Mouse (Mus musculus) C2C12 (cell line): ENCODE measurements around the gene Ednra. TPM values are rescaled to one million over a fixed set of nuclear protein-coding genes. Genes with fewer than 3 reads are reported as not detected.

Experiments used
- H3K27me3 ChIP-seq: one replicate; pipeline ENCODE4 v1.6.1; 2011; ENCODE audit not compliant: control insufficient read depth, insufficient read depth, insufficient read length
- H3K36me3 ChIP-seq: one replicate; pipeline ENCODE4 v1.6.1; 2011; ENCODE audit not compliant: control insufficient read depth, insufficient read depth
- H3K4me3 ChIP-seq: one replicate; pipeline ENCODE4 v1.5.1; 2011; ENCODE audit warnings: mild to moderate bottlenecking, control low read depth; ENCODE audit not compliant: poor library complexity, insufficient read depth, severe bottlenecking
- H3K79me2 ChIP-seq: one replicate; pipeline ENCODE4 v1.6.1; 2011; ENCODE audit not compliant: control insufficient read depth, insufficient read depth
- H3K79me3 ChIP-seq: one replicate; pipeline ENCODE4 v1.6.1; 2011; ENCODE audit warnings: low read depth, control low read depth
- H3ac ChIP-seq: one replicate; pipeline ENCODE3; 2011; ENCODE audit warnings: low read depth; ENCODE audit not compliant: control insufficient read depth, insufficient read length
- CEBPB ChIP-seq: IDR thresholded peaks from one replicate; pipeline ENCODE4 v1.6.1; 2011; ENCODE audit warnings: low read depth, mild to moderate bottlenecking, control low read depth, moderate library complexity
- CTCF ChIP-seq: IDR thresholded peaks from one replicate; pipeline ENCODE4 v1.5.1; 2011; ENCODE audit not compliant: control insufficient read depth, insufficient read depth, insufficient read length
- FOSL1 ChIP-seq: IDR thresholded peaks from one replicate; pipeline ENCODE4 v1.8.0; 2011; ENCODE audit warnings: mild to moderate bottlenecking, low read length; ENCODE audit not compliant: poor library complexity, insufficient read depth, severe bottlenecking
- MAX ChIP-seq: IDR thresholded peaks from one replicate; pipeline ENCODE4 v1.6.1; 2011; ENCODE audit warnings: mild to moderate bottlenecking, control low read depth
- MYOD1 ChIP-seq: IDR thresholded peaks from one replicate; pipeline ENCODE4 v1.6.1; 2011; ENCODE audit warnings: low read depth; ENCODE audit not compliant: control insufficient read depth, insufficient read length
- MYOG ChIP-seq: IDR thresholded peaks from one replicate; pipeline ENCODE4 v1.6.1; 2011; ENCODE audit not compliant: control insufficient read depth, insufficient read length; ENCODE audit errors: extremely low read depth
- USF1 ChIP-seq: IDR thresholded peaks from one replicate; pipeline ENCODE4 v1.6.1; 2011; ENCODE audit warnings: low read depth, mild to moderate bottlenecking, control low read depth, moderate library complexity
- polyA plus RNA-seq: library from polyadenylated mRNA; unstranded; fragments of >200 nt; fragmentation: generic; extraction: Trizol; gene quantifications from one replicate; pipeline ENCODE4 v1.2.1, GENCODE M21; 2012; ENCODE audit warnings: missing spikeins

The Ednra gene
- polyA plus RNA-seq, 1 experiment: 0.07 TPM

GRCm38 (mm10) chr8:77768916-77769315 is 44.7 kb upstream of the Ednra start:
- no peaks in the 10 kb centered on the region for H3K79me2 ChIP-seq
- TF ChIP-seq MYOG: no peak
- TF ChIP-seq FOSL1: no peak
- TF ChIP-seq USF1: no peak
- TF ChIP-seq MYOD1: no peak
- TF ChIP-seq MAX: no peak
- no peak for TF ChIP-seq CEBPB
- no peak for TF ChIP-seq CTCF
- no peaks in the 10 kb centered on the region for H3K79me3 ChIP-seq
- no peaks in the 10 kb centered on the region for H3K27me3 ChIP-seq
- H3ac ChIP-seq: no peak overlapping the region
- H3K4me3 ChIP-seq: no peak overlapping the region
- H3K36me3 ChIP-seq: no peaks in the 10 kb centered on the region

DNA sequence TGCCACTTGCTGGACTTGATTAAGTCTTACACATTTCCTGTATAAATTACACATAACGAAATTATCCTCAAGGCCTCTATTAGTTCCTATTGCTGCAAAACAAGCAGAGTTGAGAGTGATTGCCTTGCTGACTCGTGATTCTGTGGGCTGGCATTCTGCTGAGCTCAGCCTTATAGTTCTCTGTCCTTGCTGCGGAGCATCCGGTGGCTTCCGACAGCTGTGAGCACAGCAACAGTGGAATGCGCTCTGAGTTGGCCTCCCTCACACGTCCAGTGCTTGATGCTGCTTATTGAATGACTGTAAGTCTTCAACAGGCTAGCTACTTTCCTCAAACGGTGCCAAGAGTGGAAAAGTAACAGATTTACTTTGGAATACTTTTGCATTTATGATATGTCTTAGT is 40.0 kb upstream of the Ednra start:
- H3ac ChIP-seq: no peak overlapping the region
- no peaks in the 10 kb centered on the region for H3K79me3 ChIP-seq
- no peak overlapping the region for H3K4me3 ChIP-seq
- no peaks in the 10 kb centered on the region for H3K36me3 ChIP-seq
- H3K27me3 ChIP-seq: no peaks in the 10 kb centered on the region
- TF ChIP-seq MAX: no peak
- no peak for TF ChIP-seq FOSL1
- no peak for TF ChIP-seq CTCF
- no peak for TF ChIP-seq USF1
- TF ChIP-seq CEBPB: no peak
- no peak for TF ChIP-seq MYOG
- TF ChIP-seq MYOD1: no peak
- no peaks in the 10 kb centered on the region for H3K79me2 ChIP-seq

GRCm38 (mm10) chr8:77762967-77763366 is 38.7 kb upstream of the Ednra start:
- TF ChIP-seq MYOD1 (no peak), USF1 (no peak), FOSL1 (no peak), CTCF (no peak), CEBPB (no peak), MAX (no peak), MYOG (no peak)
- H3ac ChIP-seq: no peak overlapping the region
- no peak overlapping the region for H3K4me3 ChIP-seq
- no peaks in the 10 kb centered on the region for H3K79me3 ChIP-seq
- no peaks in the 10 kb centered on the region for H3K79me2 ChIP-seq
- no peaks in the 10 kb centered on the region for H3K27me3 ChIP-seq
- no peaks in the 10 kb centered on the region for H3K36me3 ChIP-seq

- no peak overlapping the region for H3ac ChIP-seq
- H3K27me3 ChIP-seq: no peaks in the 10 kb centered on the region
- no peak overlapping the region for H3K4me3 ChIP-seq
- H3K79me2 ChIP-seq: no peaks in the 10 kb centered on the region
- no peaks in the 10 kb centered on the region for H3K36me3 ChIP-seq
- H3K79me3 ChIP-seq: no peaks in the 10 kb centered on the region
- TF ChIP-seq MYOD1 (no peak), CTCF (no peak), MYOG (no peak), FOSL1 (no peak), CEBPB (no peak), USF1 (no peak), MAX (no peak)
Measured at GRCm38 (mm10) chr8:77755441-77755840, 31.2 kb upstream of the Ednra start.

DNA sequence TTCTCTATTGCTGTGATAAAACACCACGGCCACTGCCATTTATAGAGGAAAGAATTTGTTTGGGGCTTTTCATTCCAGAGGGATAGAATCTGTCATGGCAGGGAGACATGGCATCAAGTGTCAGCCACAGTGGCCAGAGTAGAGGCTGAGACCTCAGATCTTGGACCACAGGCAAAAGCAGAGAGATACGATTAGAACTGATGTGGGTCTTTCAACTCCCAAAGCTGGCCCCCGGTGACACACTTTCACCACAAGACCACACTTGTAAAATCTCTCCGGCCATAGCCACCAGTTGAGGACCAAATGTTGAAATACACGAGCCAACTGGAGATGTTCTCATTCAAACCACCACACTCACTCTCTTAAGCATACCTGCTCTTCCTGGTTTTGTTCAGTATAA is 29.5 kb upstream of the Ednra start:
- Histone ChIP-seq H3K79me3 (no peaks in the 10 kb centered on the region), H3K27me3 (no peaks in the 10 kb centered on the region), H3K36me3 (no peaks in the 10 kb centered on the region), H3K79me2 (no peaks in the 10 kb centered on the region), H3ac (no peak overlapping the region), H3K4me3 (no peak overlapping the region)
- TF ChIP-seq FOSL1 (no peak), CEBPB (no peak), USF1 (no peak), MAX (no peak), MYOD1 (no peak), MYOG (no peak), CTCF (no peak)

DNA sequence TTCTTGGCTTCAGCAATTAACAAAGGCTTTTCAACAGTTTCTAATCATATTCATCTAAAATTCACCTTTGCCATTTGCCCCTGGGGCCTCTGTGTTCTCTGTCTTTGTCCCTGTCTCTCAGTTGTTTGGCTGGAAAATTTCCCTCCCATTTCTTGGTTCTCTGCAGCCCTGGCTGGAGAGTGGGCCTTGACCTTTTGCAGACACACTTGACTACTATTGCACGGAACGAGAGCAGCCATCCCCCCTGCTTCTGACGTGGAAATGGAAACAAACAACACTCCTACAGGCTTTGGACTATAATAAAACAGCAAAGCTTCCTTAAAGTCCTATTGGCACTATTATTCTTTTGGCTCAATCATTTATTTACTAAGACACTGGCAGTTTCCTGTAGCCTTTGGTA is 27.8 kb upstream of the Ednra start:
- H3K36me3 ChIP-seq: no peaks in the 10 kb centered on the region
- no peaks in the 10 kb centered on the region for H3K27me3 ChIP-seq
- H3K79me2 ChIP-seq: no peaks in the 10 kb centered on the region
- TF ChIP-seq MYOG (no peak), CTCF (no peak), MAX (no peak), CEBPB (no peak), MYOD1 (no peak), USF1 (no peak), FOSL1 (no peak)
- no peak overlapping the region for H3K4me3 ChIP-seq
- no peaks in the 10 kb centered on the region for H3K79me3 ChIP-seq
- H3ac ChIP-seq: no peak overlapping the region
